Mouse (Mus musculus): ENCODE measurements around the gene Rassf3. TPM values are rescaled to one million over a fixed set of nuclear protein-coding genes. Genes with fewer than 3 reads are reported as not detected.

Rassf3 gene
- polyA plus RNA-seq, 1 experiment from 2014 or later, result 6.2 TPM

GRCm38 (mm10) chr10:121462162-121462881, 13.8 kb downstream of the Rassf3 start:
- DNase-seq (ENCODE audit: low spot score), result no peak

GRCm38 (mm10) chr10:121461404-121462161, 14.6 kb downstream of the Rassf3 start:
- DNase-seq (ENCODE audit: low spot score), result no peak

DNA sequence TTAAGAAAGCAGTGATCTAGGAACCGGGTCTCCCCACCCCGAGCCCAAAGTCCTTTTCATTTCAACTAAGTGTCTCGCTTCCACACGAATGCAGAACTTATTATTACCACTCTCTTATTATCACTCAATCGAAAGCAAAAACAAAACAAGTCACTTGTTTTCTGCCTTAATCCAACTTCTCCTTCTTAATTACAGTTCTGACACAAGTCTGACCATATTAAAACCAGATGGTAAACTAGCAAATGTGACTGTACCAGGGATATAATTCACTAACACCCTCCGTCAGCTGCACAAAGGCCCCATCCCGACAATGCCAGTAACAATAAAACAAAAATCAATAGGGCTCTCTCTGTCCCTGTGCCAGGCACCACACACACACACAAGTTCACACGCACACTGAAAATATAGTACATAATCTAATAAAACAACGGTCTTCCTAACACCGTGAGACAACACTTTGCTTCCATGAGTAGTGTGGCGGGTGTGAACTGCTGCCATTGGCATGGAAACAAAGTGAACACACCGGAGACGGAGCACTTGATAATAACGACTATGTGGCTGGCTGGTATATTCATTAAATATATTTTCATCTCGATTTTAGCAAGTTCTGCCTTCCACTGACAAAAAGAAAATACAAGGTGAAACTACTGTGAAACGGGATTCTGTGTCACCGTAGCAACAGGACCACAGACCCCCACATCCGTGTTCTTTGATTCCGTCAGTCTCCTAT, 16.9 kb downstream of the Rassf3 start:
- no peak for DNase-seq (ENCODE audit: low spot score)

- no peak for DNase-seq (ENCODE audit: low spot score)
Observed at GRCm38 (mm10) chr10:121458408-121458807, 17.7 kb downstream of the Rassf3 start.

GRCm38 (mm10) chr10:121457381-121457780, 18.8 kb downstream of the Rassf3 start:
- DNase-seq (ENCODE audit: low spot score), result no peak

GRCm38 (mm10) chr10:121455517-121455916, 20.6 kb downstream of the Rassf3 start:
- DNase-seq (ENCODE audit: low spot score), result no peak

- DNase-seq (ENCODE audit: low spot score), result no peak
Observed at GRCm38 (mm10) chr10:121454708-121455475, 21.3 kb downstream of the Rassf3 start.

- DNase-seq (ENCODE audit: low spot score), result no peak
Observed at GRCm38 (mm10) chr10:121454033-121454432, 22.1 kb downstream of the Rassf3 start.

- no peak for DNase-seq (ENCODE audit: low spot score)
Observed at GRCm38 (mm10) chr10:121445808-121446207, 30.3 kb downstream of the Rassf3 start.

GRCm38 (mm10) chr10:121444198-121444597, 31.9 kb downstream of the Rassf3 start:
- no peak for DNase-seq (ENCODE audit: low spot score)

DNA sequence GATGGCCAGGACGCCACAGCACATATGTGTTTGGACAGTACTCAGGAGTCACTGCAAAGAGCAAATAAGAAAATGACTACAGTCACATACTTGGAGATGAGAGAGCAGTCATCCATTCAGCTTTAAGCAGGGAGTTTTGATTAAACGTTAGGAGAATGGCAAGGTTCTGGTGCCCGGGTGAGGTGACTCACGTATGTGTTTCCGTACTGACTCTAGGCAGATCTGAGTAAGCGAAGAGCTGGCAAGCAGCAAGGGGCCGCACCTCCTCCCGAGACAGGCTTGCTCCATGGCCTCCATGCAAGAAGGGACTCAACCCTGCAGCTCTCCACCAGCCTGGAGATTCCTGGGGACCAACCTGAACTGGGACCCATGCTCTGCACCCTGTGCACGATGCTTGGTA, 32.4 kb downstream of the Rassf3 start:
- DNase-seq (ENCODE audit: low spot score), result no peak

DNA sequence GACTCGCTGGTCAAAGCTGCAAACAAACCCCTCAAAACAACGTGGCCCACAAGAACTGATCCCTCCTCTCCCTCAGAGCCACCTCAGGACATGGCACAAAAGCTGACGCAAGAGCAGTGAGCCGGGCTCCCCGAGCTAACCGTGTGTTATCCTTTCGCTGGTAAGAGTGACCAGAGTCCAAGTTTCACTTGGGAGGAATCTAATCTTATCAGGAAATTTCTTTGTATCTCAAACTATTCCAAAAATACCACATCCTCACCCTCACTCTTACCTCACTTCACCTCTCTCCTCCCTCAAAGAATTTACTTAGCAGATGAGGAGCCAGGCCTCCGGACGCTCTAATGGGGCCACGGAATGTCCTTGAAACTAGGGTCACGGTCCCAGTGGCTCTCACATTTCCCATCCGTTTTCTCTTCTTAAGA, 36.8 kb downstream of the Rassf3 start:
- no peak for DNase-seq (ENCODE audit: low spot score)

DNA sequence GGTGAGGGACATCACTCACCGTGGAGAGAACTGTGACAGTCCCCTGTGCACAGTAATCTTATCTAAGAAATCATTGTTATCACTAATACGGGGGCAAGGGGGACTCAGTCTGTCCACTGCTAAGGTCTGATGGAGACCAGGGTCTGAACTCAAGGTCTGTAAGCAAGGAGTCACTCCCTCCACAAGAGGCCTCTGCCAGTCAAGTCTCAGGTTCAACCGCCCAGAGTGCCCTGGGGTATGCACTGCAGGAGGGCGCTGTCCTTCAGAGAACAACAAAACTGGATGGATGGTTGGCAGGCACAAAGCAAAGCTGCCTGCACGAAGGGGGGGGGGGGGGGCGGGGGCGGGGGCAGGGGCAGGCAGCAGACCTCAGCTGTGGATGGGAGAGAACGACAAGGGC, 38.0 kb downstream of the Rassf3 start:
- DNase-seq (ENCODE audit: low spot score), result no peak

DNA sequence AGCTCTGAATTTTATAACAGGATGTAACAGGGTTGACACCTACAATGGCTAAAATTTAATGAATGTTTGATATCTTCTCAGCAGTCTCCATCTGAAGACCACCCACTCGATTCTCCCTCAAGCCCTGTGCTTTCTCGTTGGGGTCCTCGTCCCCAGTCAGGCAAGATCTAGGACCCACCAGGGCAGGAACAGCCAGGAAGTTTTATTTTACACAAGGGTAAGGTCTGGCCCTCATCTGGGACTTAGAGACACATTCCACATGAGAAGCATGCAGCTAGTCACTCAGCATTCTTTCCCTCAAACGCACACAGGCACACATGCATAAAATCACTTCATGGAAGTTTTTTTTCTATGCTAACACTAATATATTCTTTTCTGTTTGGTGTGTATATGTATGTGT, 39.5 kb downstream of the Rassf3 start:
- no peak for DNase-seq (ENCODE audit: low spot score)

DNA sequence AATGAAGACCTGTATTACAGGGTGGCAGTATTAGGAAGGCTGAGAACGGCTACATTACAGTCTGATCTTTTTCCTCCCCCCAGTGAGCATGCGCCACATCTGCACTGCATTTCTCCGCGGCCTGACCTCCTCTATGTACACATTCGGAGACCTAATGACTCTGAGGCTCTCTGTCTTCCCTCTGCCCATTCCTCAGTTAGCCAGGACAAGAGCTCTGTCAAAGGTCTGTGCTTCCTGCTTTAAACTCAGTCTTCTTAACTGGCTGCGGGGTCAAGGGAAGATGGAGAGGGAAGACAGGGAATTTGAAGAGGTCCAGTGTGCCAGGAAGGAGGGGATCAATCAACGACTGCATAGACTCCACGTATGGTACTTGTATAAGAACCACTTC, 39.9 kb downstream of the Rassf3 start:
- no peak for DNase-seq (ENCODE audit: low spot score)

GRCm38 (mm10) chr10:121435546-121436257, 40.4 kb downstream of the Rassf3 start:
- no peak for DNase-seq (ENCODE audit: low spot score)

DNA sequence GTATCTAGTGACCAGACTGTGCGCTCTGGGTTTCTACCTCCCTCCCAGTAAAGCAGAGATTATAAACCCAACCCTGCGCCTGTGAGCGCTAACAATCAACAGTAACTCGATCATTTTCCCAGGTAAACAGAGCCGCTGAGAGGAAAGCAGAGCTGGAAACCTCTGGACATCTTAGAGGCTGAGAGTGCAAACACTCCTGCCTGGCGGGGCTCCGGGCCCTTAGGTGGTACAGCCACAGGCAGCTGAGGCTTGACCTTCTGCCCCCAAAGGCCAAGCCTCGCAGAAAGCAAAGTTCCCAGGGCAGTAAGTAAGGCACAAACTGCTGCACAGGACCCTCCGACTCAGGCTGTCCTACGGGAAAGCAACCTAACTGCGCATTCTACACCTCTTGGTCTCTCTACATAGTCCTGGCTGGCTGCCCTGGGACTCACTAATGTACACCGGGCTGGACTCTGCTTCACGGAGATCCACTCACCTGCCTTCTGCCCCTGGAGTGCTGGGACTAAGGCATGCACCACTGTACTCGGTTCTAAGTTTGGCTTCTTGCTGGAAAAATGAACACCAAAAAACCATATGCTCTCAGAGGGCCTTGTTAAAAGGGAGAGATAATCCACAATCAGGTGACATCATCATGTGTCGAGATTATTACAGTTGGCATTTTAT, 41.6 kb downstream of the Rassf3 start:
- DNase-seq (ENCODE audit: low spot score), result no peak

DNA sequence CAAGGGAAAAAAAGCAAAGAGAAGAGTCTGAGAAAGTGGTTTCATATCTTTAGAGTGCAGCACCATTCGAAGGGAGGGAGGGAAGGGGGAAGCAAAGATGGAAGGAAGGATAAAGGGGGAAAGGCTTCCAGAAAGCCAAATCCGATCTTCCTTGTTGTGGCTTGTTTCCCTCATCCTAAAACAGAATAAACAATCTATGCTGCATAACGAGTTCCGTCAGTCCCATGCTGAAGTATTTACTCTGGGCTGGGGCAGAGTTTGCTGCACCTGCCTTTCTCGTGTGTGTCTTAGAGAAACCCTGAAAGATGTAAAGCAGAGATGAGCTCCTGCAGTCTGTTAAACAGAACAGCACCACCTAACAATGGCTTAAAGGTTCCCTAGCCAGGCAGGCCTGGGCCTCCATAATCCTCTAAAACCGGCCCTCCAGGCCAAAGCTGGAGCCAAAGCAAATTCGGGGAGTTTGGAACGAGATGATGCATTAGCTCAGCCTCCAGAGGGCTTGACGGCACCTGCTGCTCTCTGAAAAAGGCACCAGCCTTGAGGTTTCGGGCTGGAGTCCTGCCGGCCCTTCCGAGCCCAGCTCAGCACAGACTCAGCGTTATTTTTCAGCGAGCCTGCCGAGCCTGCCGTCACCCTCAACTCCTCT, 43.4 kb downstream of the Rassf3 start:
- DNase-seq (ENCODE audit: low spot score), result peak; percentile 23

GRCm38 (mm10) chr10:121432041-121432634, 44.0 kb downstream of the Rassf3 start:
- DNase-seq (ENCODE audit: low spot score), result no peak

Data from thymus, postnatal 0 days (tissue).